Mouse (Mus musculus): ENCODE measurements around the gene Dmap1.

Gene Dmap1

DNA sequence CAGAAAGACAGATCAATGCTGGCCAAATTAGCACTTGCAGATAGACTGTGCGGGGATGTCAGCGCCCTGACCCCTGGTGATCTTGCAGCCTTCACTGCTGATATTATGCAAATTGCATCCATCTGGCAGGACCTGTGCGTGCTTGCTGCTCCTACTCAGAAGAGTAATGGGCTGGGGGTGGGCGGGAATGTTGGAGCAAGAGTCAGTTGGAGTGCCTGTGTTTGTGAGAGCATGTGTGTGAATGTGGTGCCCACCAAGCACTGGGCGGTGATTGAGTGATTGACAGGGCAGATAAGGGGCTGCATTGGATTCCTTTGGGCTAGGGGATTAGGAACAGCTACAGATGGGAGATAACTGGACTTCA, 26.6 kb downstream of the Dmap1 start:
- DNase-seq (ENCODE audit: low spot score), result no peak

DNA sequence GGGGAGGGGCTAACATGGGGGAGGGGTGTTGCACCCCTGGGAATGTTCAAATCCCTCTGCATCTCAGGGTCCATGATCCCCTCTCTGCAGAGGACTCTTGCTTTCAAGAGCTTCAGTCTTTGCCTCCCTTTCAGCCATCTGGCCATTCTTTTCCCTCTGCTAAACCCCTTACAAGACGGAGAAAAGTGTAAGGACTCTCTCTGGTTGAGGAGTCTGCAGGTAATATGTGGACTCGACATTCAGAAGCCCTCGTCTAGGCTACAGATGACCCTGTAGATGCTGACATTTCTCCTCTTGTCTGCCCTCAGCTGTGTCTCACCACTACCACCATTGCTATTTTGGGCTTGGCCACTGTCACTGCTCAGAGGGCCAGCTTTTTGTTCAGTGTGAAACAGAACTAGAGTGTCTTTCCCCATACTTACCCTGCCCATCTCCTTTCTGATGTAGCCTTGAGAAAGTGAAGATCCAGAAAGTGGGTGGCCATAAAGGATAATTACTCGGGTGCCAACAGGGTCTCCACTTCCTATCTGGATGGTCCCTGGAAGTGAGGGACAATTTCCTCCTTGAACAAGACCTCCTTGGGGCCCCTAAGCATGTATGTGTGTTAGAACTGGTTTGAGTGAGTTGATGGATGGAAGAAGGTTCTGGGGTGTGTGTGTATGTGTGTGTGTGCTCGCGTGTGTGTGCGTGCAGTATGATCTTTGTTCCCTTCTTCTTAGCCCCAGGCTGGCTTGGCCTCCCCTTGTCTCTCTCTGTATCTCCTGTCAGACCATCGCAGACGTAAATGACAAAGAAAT, 27.2 kb downstream of the Dmap1 start:
- DNase-seq (ENCODE audit: low spot score), result no peak

DNA sequence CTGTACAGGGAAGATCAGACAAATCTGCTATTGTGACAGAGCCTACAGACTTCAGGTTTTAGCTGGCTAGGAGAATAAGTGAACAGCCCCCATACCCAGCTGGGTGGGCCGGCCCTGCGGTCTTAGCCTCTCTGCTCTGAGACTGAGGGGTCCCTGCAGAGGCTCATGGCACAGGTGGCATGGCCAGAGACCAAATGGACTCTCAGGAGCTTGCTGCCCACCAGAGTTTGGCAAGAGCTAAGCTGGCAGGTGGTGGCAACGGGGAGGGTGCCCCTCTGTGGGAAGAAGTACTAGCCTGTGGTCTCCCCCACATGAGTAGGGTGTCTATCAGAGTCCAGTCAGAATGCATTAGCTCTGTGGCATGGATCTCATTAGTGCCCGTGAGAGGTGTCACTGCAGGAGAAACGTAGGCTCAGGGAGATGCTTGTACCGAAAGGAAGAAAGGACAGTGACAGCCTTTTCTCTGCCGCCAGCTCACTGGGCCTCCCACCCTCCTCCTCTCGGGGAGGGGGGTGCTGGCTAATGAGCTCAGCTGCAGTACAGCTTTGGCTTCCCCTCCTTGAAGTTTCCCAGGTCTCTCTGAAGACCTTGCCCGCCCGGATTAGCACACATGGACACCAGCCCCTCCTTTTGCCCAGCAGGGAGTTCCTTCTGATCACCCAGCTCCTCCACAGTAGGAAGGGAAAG, 27.9 kb downstream of the Dmap1 start:
- DNase-seq (ENCODE audit: low spot score), result no peak

DNA sequence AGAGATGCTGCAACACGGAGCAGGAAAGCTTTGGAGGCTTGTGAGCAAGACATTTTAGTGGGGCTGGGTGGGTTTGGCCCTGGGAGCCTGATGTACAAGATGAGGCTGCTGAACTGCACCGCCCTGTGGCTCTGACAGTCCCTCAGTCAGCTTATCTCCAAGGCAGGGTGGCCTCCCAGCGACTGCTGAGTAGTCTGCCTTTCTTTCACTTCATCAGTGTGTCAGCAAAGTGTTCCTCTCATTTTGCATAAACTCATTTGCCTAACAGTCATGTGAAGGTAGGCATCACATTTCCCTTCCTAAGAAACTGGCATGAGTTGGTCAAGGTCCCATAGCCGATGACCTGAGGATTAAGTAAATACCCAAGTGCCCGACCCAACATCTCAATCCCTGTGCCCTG, 29.3 kb downstream of the Dmap1 start:
- DNase-seq (ENCODE audit: low spot score), result no peak

DNA sequence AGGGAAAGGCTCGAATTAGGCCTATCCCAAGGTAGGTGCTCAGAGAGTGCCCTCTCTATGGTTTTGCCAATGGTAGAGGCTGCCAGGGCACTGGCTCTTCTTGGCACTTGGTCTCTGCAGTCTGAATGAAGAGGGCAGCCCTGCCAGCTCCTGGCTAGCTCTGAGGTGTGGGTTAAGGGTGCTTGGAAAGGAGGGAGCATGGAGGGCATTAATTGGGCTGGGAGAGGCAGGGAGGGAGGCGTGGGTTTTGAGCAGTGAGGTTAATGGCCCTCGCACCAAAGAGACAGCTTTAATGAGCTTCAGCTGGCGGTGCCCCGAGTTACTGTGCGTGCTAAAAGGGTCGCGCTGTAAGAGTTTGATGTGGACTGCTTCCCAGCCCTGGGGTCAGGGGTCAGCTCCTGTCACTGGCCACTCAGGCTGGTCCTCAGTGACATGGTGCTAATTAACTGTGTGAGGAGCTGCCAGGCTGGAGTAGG, 30.4 kb downstream of the Dmap1 start:
- no peak for DNase-seq (ENCODE audit: low spot score)

DNA sequence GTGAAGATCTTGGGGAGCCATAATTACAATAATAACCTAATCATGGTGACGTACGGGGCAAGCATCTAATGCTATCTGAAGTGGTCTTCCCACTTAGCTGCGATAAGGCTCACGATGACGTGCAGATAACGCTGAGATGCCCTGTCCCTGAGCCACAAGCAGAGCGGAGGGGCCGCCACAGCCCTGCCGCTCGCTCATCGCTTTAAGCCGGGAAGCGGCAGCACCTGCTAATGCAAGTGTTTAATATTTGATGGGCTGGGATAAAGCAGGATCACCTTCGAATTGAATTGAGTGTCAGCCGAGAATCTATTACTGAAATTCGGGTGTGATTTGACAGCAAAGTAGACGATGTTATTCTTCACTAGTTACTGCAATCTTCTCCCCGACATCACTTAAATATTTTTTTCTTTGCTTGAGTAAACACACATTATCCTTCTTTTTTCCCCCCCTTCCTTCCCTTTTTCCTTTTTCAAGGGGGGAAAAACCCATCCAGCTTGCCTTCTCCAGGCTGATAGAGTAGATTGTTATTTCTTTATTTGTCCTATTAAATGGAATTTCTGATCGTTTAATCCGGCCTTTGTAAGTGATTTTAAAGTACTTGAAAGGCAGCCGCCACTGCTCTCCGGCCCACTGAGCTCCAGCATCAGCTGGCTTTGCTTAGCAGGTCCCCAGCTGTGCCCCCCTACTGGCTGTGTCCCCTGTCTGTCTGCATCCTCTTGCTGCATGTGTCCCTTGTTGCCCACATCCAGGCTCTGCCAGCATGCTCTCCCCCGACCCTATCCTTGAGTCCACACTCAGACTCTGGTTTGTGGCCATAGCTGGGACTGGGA, 34.9 kb downstream of the Dmap1 start:
- DNase-seq (ENCODE audit: low spot score), result no peak

DNA sequence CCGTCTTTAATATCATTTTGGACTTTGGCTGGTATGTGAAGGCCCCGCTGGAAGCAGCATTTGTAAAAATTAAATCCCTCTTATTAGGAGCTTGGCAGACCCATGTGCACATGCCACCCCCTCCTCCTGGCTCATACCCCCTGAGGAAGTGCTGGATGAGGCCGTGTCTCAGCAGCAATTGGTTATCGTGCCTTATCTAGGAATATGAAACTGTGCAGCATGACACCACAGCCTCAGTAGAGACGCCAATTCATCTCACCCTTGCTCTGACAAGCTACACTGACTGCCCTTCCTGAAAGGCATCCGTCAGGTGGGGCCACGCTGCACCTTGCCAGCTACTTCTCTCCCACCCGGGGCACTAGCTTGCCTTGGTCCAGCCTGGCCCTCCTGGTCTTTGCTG, 35.6 kb downstream of the Dmap1 start:
- no peak for DNase-seq (ENCODE audit: low spot score)

DNA sequence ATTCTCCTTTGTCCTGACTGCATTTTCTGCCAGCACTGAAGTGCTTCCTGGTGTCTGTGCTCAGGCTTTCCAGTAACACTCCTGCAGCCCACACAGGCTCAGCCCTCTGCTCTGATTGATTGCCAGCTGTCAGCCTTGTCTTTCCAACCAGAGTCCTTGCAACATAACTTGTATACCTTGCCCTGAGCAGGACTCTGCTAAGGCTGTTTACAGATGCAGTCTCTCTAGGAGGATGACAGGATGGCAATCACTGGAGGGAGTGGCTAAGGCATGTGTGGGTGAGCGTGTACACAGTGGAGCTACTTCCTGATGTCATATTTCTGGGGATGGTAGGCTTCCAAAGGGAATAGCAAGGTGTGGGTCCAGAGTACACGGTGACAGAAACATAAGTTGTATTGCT, 36.2 kb downstream of the Dmap1 start:
- DNase-seq (ENCODE audit: low spot score), result no peak

DNA sequence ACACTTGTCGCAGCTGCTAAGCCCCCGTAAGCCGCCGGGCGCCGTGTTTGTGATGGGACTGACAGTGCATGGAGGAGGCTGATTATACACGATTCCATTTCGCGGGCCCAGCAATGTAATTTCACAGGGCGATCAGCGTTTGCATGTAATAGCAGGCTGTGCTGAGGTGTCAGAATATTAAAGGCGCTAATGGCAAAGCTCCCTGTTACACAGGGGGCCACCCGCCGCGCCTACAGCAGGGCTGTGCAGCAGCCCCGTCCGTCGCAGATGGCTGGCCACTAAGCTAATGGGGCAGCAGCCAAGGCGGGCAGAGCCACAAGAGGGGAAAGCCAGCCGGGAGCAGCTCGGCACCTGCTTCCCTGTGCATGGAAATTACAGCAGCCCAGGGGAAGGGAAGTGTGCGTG, 37.0 kb downstream of the Dmap1 start:
- DNase-seq (ENCODE audit: low spot score), result no peak

DNA sequence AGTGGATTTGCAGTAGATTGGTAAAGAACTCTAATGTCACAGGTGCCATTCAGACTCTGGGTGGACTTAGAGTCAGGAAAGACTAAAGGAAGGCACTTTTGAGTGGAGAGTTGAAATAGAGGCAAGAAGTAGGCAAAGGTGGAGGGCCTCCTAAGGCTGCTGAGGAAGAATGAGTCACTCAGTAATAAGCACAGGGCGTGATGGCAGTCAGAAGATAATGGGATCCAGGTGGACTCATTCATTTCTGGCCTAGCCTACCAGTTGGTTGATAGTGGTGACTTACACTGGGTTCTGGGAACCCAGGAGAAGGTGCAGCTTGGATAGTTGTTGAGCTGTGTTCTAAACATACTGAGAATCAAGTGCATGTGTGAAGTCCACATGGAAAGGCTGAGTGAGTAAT, 40.3 kb downstream of the Dmap1 start:
- DNase-seq (ENCODE audit: low spot score), result no peak

DNA sequence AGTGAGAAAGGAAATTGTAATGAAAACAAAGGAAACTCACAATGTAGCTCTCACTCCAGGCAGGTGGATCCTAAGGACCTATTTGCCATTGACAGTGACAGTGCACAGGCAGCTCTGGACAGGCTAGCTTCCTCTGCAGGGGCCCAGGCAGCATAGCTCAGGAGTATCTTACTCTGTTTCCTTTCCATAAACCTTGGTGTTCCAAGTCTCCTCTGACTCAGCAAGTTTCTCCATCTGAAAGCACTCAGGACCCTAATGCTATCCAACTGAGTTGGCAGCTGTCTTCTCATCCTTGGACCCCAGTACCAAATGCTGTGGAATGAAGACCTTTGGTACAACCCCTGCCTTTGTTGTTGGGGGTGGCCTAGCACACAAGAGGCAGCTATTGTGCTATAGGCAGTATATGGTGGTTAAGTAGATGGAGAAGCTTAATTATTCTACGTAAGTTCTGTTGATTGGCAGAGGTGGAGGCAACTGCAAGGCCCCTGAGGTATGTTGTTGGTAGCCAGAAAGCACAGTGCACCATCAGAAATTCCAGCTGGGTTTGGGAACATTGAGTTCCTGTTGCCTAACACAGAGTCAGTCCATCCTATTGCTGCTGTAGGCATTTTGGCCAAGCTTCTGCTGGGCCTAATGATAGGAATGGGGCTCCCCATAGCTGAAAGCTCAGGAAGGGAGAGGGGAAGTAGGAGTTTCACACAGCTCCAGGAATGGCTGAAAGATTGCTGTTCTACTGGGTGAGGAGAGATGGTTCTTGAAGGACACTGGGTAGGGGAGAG, 41.0 kb downstream of the Dmap1 start:
- DNase-seq (ENCODE audit: low spot score), result no peak

DNA sequence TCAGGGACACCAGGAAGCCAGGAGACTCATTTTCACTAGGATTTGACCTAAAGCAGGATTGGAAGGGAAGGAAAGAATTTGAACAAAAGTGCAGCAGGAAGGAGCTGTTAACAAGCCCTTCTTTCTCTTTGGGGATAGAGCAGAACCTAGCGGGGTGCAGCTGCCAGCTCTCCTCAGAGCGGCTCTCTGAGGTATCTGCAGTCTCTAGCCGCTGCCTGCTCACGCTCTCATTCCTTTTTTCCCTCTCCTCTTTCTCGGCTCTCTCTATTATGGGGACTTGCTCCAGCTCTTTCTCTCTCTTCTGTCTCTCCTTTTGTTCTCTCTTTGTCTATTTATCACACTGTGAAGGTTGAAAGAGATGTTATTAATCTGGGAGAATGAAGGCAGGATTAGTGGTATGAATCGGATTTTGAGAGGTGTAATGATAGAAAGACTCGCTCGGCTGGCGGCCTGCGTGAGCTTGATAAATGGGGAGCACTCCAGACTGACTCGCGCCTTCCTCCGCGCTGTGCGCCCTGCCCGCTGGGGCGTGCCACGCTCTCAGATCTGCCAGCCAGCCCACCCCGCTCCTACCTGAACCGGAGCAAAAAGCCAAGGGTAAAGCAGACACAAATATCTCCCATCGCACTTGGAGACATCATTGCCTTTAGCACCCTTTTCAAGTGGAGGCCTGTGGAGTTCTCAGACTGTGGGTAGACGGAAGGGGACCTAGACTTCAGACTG, 45.0 kb downstream of the Dmap1 start:
- DNase-seq (ENCODE audit: low spot score), result no peak

DNA sequence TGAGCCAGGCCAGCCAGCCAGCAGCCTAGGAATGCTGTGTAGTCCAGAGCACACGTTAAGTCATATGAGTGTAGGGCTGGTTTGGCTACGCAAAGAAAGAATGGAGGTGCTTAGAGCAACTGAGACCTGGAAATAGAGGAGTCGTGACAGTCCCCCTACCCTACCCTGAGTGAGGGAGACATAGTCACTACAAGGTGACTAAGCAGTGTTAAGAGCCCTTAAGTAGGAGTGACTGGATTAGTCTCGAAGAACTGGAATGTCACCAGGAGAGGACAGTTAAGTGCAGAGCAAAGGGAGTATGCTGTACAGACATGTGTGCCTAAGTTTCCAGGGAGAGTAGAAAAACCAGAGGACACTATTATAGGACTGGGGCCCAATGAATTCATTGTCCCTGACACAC, 45.9 kb downstream of the Dmap1 start:
- no peak for DNase-seq (ENCODE audit: low spot score)

DNA sequence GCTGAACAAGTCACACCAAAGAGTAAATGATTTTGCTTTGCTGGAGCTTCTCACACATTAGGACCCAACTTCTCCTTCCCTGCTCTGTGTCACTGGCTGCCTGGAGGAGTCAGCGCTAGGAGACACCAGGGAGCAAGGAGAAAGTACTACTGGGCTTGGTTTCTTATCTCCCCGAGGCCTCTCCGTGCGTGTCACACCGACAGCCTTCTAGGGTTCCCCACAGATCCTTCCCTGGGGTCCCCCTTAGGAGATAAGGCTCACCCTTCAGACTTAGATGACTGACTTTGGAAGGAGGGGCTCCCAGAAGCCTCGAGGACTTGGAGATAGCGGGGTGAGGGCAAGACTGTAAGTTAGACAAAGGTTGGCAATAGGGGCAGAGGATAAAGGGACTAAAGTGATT, 47.4 kb downstream of the Dmap1 start:
- DNase-seq (ENCODE audit: low spot score), result no peak

DNA sequence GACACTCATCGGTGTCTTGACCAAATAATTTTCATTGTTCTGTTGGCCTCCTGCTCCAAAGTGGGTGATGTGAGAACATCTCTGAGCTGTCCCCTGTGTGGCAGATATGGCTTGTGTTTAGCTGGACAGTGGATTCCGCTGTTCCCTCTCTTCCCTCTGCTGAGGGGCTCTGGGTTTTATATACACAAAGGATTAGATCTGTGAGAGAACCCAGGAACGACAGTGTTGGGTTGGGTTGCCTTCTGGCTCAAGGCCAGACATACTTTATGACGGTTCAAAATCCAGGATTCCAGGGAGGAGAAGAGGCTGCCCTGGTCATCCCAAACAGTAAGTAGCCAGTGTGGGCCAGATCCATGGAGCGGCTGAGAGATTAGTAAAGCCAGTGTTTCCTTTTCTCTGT, 48.5 kb downstream of the Dmap1 start:
- no peak for DNase-seq (ENCODE audit: low spot score)

DNA sequence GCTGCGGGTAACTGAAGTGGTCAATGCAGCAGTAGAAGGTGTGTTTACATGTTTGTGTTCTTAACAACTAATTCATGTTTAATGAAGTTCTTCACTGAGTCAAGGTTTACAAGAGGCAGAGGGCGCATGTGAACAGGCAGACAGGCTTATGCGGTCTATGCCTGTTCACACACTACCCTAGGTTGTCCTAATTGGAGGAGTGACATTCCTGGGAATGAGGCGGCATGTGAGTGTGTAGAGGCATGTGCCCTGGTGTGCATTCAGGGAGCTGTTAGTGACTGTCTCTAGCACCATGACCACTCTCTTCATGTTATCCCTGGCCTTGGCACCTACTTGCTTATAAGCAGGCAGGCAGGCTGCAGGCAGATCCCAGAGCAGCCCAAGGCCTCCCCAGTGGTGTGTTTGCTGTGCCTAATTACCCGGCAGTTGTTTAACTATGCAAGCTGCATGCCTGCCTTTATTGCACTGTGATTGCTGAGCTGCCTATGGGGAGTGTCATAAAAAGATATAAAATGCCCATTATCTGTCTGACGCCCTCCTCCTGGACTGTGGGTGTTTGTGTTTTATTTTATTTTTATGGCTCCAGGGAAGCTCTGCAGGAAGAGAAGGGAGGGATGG, 51.9 kb downstream of the Dmap1 start:
- DNase-seq (ENCODE audit: low spot score), result no peak

DNA sequence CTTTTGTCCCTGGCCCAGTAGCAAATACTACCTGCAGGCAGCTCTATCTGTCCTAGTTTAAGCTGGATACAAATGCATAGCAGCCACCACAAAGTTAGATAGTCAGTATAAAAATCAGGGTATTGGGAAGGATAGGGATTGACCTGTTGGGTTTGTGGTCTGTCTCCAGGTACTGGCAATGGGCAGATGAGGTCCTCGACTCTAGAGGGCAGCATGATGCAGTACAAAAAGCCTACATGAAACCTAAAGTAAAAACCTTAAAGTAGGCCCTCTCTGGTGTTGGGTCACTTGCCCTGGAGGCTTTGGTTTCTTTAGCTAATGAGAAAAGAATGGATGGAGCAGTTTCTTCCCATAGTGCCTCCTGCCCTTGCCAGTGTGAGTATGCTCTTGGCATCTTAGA, 53.6 kb downstream of the Dmap1 start:
- DNase-seq (ENCODE audit: low spot score), result no peak
